Mouse (Mus musculus) hindbrain, embryonic 15.5 days (tissue): ENCODE measurements around the gene Prkn. TPM values are rescaled to one million over a fixed set of nuclear protein-coding genes. Genes with fewer than 3 reads are reported as not detected.
A peak's percentile ranks its signal among the peaks of the same experiment; 100 is the strongest.

ENCODE experiments used
- ATAC-seq: fragments of 200-750 bp; cut with Nextera tagmentation; 2 replicates; pipeline ENCODE4 v1.8.0; 2017; ENCODE audit warnings: low read depth, moderate number of reproducible peaks, moderate TSS enrichment; ENCODE audit not compliant: low FRiP score
- H3K27ac ChIP-seq: fragments of 300-500 bp; sonication (generic); replicated peaks from 2 replicates; pipeline ENCODE4 v1.5.1; 2015; ENCODE audit warnings: mild to moderate bottlenecking, inconsistent platforms
- H3K27me3 ChIP-seq: fragments of 300-500 bp; sonication (generic); 2 replicates; pipeline ENCODE4 v1.6.1; 2015; ENCODE audit warnings: control low read depth, inconsistent platforms
- H3K36me3 ChIP-seq: fragments of 300-500 bp; sonication (generic); 2 replicates; pipeline ENCODE4 v1.6.1; 2015; ENCODE audit warnings: control low read depth, inconsistent platforms
- H3K4me1 ChIP-seq: fragments of 300-500 bp; sonication (generic); replicated peaks from 2 replicates; pipeline ENCODE4 v1.6.1; 2015; ENCODE audit warnings: control low read depth, inconsistent platforms
- H3K4me2 ChIP-seq: fragments of 300-500 bp; sonication (generic); 2 replicates; pipeline ENCODE4 v1.6.1; 2015; ENCODE audit warnings: moderate library complexity, mild to moderate bottlenecking, inconsistent platforms
- H3K4me3 ChIP-seq: fragments of 300-500 bp; sonication (generic); 2 replicates; pipeline ENCODE4 v1.5.1; 2015; ENCODE audit warnings: mild to moderate bottlenecking, inconsistent platforms
- H3K9ac ChIP-seq: fragments of 300-500 bp; sonication (generic); 2 replicates; pipeline ENCODE4 v1.6.1; 2015; ENCODE audit warnings: inconsistent platforms
- H3K9me3 ChIP-seq: fragments of 300-500 bp; sonication (generic); 2 replicates; pipeline ENCODE4 v1.6.1; 2016; ENCODE audit warnings: control low read depth, inconsistent platforms
- WGBS: fragments of 180-500 bp; shearing (Covaris S2); methylation state at CpG from one replicate; pipeline ENCODE4 v1.1.7; 2015; 5-methylcytosine and 5-hydroxymethylcytosine counted together
- polyA plus RNA-seq: library from polyadenylated mRNA; unstranded; fragments of >200 nt; fragmentation: Nextera tagmentation; extraction: Ambion mirVana; gene quantifications from 2 replicates; pipeline ENCODE4 v1.2.1, GENCODE M21; 2015

Gene Prkn
- polyA plus RNA-seq, 1 experiment from 2014 or later: 4.3 TPM

- Histone ChIP-seq H3K36me3 (no peaks in the 10 kb centered on the region), H3K9me3 (no peaks in the 10 kb centered on the region), H3K4me1 (peaks cover 13% of the 10 kb centered on the region), H3K27me3 (no peaks in the 10 kb centered on the region), H3K4me3 (no peak overlapping the region), H3K9ac (no peak overlapping the region), H3K27ac (no peak overlapping the region), H3K4me2 (no peak overlapping the region)
- 78% methylated on average over 6 of the region's 6 CpGs for WGBS
- ATAC-seq: no peak
Observed at GRCm38 (mm10) chr17:11089361-11089760, 249.2 kb downstream of the Prkn start.

- no peaks in the 10 kb centered on the region for H3K27me3 ChIP-seq
- no peak overlapping the region for H3K9ac ChIP-seq
- no peaks in the 10 kb centered on the region for H3K9me3 ChIP-seq
- peaks cover 2% of the 10 kb centered on the region for H3K4me1 ChIP-seq
- WGBS: 20% methylated on average over 6 of the region's 6 CpGs
- ATAC-seq: no peak
- H3K27ac ChIP-seq: no peak overlapping the region
- H3K4me2 ChIP-seq: no peak overlapping the region
- H3K36me3 ChIP-seq: no peaks in the 10 kb centered on the region
- no peak overlapping the region for H3K4me3 ChIP-seq
Observed at GRCm38 (mm10) chr17:11092900-11093299, 252.7 kb downstream of the Prkn start.

GRCm38 (mm10) chr17:11093321-11093720 is 253.1 kb downstream of the Prkn start:
- ATAC-seq: no peak
- Histone ChIP-seq H3K4me1 (no peaks in the 10 kb centered on the region), H3K9me3 (no peaks in the 10 kb centered on the region), H3K27me3 (no peaks in the 10 kb centered on the region), H3K27ac (no peak overlapping the region), H3K4me3 (no peak overlapping the region), H3K4me2 (no peak overlapping the region), H3K9ac (no peak overlapping the region), H3K36me3 (no peaks in the 10 kb centered on the region)
- WGBS: 37% methylated on average over 3 of the region's 3 CpGs

- Histone ChIP-seq H3K9ac (no peak overlapping the region), H3K4me2 (no peak overlapping the region), H3K4me1 (no peaks in the 10 kb centered on the region), H3K9me3 (no peaks in the 10 kb centered on the region), H3K4me3 (no peak overlapping the region), H3K36me3 (no peaks in the 10 kb centered on the region), H3K27ac (no peak overlapping the region), H3K27me3 (no peaks in the 10 kb centered on the region)
- WGBS: 86% methylated on average over 3 of the region's 3 CpGs
- no peak for ATAC-seq
Observed at GRCm38 (mm10) chr17:11107007-11107406, 266.8 kb downstream of the Prkn start.

GRCm38 (mm10) chr17:11107916-11108315 is 267.7 kb downstream of the Prkn start:
- Histone ChIP-seq H3K27me3 (no peaks in the 10 kb centered on the region), H3K4me2 (no peak overlapping the region), H3K9ac (no peak overlapping the region), H3K9me3 (no peaks in the 10 kb centered on the region), H3K27ac (no peak overlapping the region), H3K4me1 (no peaks in the 10 kb centered on the region), H3K36me3 (no peaks in the 10 kb centered on the region), H3K4me3 (no peak overlapping the region)
- ATAC-seq: no peak
- WGBS: 56% methylated on average over 2 of the region's 2 CpGs

GRCm38 (mm10) chr17:11117508-11117907 is 277.3 kb downstream of the Prkn start:
- WGBS: 83% methylated on average over 10 of the region's 10 CpGs
- no peak for ATAC-seq
- H3K27ac ChIP-seq: no peak overlapping the region
- no peak overlapping the region for H3K4me3 ChIP-seq
- no peaks in the 10 kb centered on the region for H3K9me3 ChIP-seq
- no peak overlapping the region for H3K9ac ChIP-seq
- no peak overlapping the region for H3K4me2 ChIP-seq
- no peaks in the 10 kb centered on the region for H3K4me1 ChIP-seq
- H3K36me3 ChIP-seq: no peaks in the 10 kb centered on the region
- no peaks in the 10 kb centered on the region for H3K27me3 ChIP-seq

GRCm38 (mm10) chr17:11124048-11124447 is 283.9 kb downstream of the Prkn start:
- 82% methylated on average over 7 of the region's 7 CpGs for WGBS
- Histone ChIP-seq H3K9me3 (no peaks in the 10 kb centered on the region), H3K4me2 (no peak overlapping the region), H3K27me3 (no peaks in the 10 kb centered on the region), H3K9ac (no peak overlapping the region), H3K4me3 (no peak overlapping the region), H3K36me3 (no peaks in the 10 kb centered on the region), H3K27ac (no peak overlapping the region), H3K4me1 (no peaks in the 10 kb centered on the region)
- no peak for ATAC-seq

GRCm38 (mm10) chr17:11127217-11127616 is 287.0 kb downstream of the Prkn start:
- Histone ChIP-seq H3K9ac (no peak overlapping the region), H3K27ac (no peak overlapping the region), H3K4me1 (no peaks in the 10 kb centered on the region), H3K4me2 (no peak overlapping the region), H3K9me3 (no peaks in the 10 kb centered on the region), H3K27me3 (no peaks in the 10 kb centered on the region), H3K4me3 (no peak overlapping the region), H3K36me3 (no peaks in the 10 kb centered on the region)
- 69% methylated on average over 1 of the region's 1 CpGs for WGBS
- ATAC-seq: no peak

- Histone ChIP-seq H3K9me3 (no peaks in the 10 kb centered on the region), H3K4me3 (no peak overlapping the region), H3K27me3 (no peaks in the 10 kb centered on the region), H3K36me3 (no peaks in the 10 kb centered on the region), H3K4me2 (no peak overlapping the region), H3K27ac (no peak overlapping the region), H3K9ac (no peak overlapping the region), H3K4me1 (no peaks in the 10 kb centered on the region)
- ATAC-seq: no peak
- WGBS: 37% methylated on average over 4 of the region's 4 CpGs
Observed at GRCm38 (mm10) chr17:11130919-11131318, 290.7 kb downstream of the Prkn start.

GRCm38 (mm10) chr17:11142321-11142720 is 302.1 kb downstream of the Prkn start:
- ATAC-seq: no peak
- Histone ChIP-seq H3K9ac (no peak overlapping the region), H3K4me2 (no peak overlapping the region), H3K4me3 (no peak overlapping the region), H3K27ac (0 out of 2 replicates have a peak overlapping the region, but pooled peaks have one; percentile 17), H3K27me3 (no peaks in the 10 kb centered on the region), H3K9me3 (no peaks in the 10 kb centered on the region), H3K36me3 (no peaks in the 10 kb centered on the region), H3K4me1 (0 out of 2 replicates have a peak, but pooled peaks cover 4% of the 10 kb centered on the region)
- 58% methylated on average over 5 of the region's 5 CpGs for WGBS

GRCm38 (mm10) chr17:11156119-11156518 is 315.9 kb downstream of the Prkn start:
- Histone ChIP-seq H3K4me2 (no peak overlapping the region), H3K4me3 (no peak overlapping the region), H3K36me3 (no peaks in the 10 kb centered on the region), H3K9me3 (no peaks in the 10 kb centered on the region), H3K27ac (no peak overlapping the region), H3K9ac (no peak overlapping the region), H3K4me1 (peaks cover 11% of the 10 kb centered on the region), H3K27me3 (no peaks in the 10 kb centered on the region)
- 85% methylated on average over 3 of the region's 3 CpGs for WGBS
- ATAC-seq: no peak

GRCm38 (mm10) chr17:11157536-11157935 is 317.4 kb downstream of the Prkn start:
- WGBS: 71% methylated on average over 7 of the region's 7 CpGs
- Histone ChIP-seq H3K4me3 (no peak overlapping the region), H3K27me3 (no peaks in the 10 kb centered on the region), H3K27ac (no peak overlapping the region), H3K4me2 (no peak overlapping the region), H3K36me3 (no peaks in the 10 kb centered on the region), H3K9ac (no peak overlapping the region), H3K9me3 (no peaks in the 10 kb centered on the region), H3K4me1 (peaks cover 11% of the 10 kb centered on the region)
- no peak for ATAC-seq

- Histone ChIP-seq H3K4me1 (peaks cover 11% of the 10 kb centered on the region), H3K9me3 (no peaks in the 10 kb centered on the region), H3K9ac (no peak overlapping the region), H3K36me3 (no peaks in the 10 kb centered on the region), H3K4me3 (no peak overlapping the region), H3K27ac (no peak overlapping the region), H3K4me2 (no peak overlapping the region), H3K27me3 (no peaks in the 10 kb centered on the region)
- 62% methylated on average over 1 of the region's 1 CpGs for WGBS
- no peak for ATAC-seq
Observed at GRCm38 (mm10) chr17:11161436-11161835, 321.3 kb downstream of the Prkn start.
